32 mouse cellular contexts compared by ENCODE assay signal in the genomic region with DNA sequence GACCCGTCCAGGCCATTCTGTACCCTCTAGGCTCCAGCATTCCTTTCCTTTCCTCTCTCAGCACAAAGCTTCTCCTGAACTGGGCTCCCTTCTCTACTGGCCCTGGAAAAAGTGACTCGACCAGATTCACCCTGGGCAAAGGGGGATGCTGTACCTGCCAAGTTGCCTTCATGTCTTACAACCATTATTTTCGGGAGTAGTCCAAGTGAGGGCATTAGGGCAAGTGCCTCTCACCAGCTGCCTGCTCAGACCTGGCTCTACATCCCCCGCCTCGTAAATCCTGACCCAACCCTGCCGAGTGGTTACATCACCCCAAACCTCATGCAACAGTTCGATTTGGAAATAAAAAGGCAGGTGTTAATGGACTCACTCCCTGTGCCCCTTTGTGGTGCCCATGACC. TPM values are rescaled to one million over a fixed set of nuclear protein-coding genes. Genes with fewer than 3 reads are reported as not detected.
A peak's percentile ranks its signal among the peaks of the same experiment; 100 is the strongest.
DNase-seq lines count a peak whose midpoint lies in the region; ATAC-seq lines count a peak whose summit lies in the region.
"Had no signal": no experiment of that assay in that cellular context is flagged by ENCODE, and none has a peak within 500 bp of the region (broad histone marks: within the 10 kb centered on the region; RNA-seq: fewer than 3 reads in every experiment).

No protein-coding gene starts in this region.

- intact Hi-C loops in left cerebral cortex, postnatal 4 days (cut with DNase I), result no loop called here

- H3K9ac ChIP-seq in midbrain, embryonic 11.5 days (ENCODE audit: low read length), result no peak overlapping the region
- H3K9ac ChIP-seq in midbrain, embryonic 16.5 days (ENCODE audit: low read depth, low read length), result no peak overlapping the region
- H3K9ac ChIP-seq in limb, embryonic 15.5 days, result no peak overlapping the region
- H3K9ac ChIP-seq: forebrain, embryonic 12.5 days; forebrain, postnatal 0 days; hindbrain, embryonic 13.5 days; liver, embryonic 13.5 days; midbrain, embryonic 13.5 days had no signal

- no peaks in the 10 kb centered on the region for H3K27me3 ChIP-seq in midbrain, embryonic 11.5 days (ENCODE audit: control insufficient read depth, insufficient read depth, low read length)
- H3K27me3 ChIP-seq in midbrain, embryonic 16.5 days (ENCODE audit: control insufficient read depth, insufficient read depth, low read depth, low read length), result no peaks in the 10 kb centered on the region
- H3K27me3 ChIP-seq in limb, embryonic 15.5 days, result peaks cover 12% of the 10 kb centered on the region
- H3K27me3 ChIP-seq: CH12.LX; forebrain, embryonic 12.5 days; hindbrain, embryonic 13.5 days; liver, embryonic 13.5 days; midbrain, embryonic 13.5 days had no signal

- no peak for ATAC-seq in midbrain, embryonic 11.5 days (ENCODE audit: low FRiP score)
- no peak for ATAC-seq in midbrain, embryonic 16.5 days
- ATAC-seq in limb, embryonic 15.5 days (ENCODE audit: insufficient number of reproducible peaks, low FRiP score, low TSS enrichment, low read depth), result peak; percentile 66
- ATAC-seq: activated CD4-positive, CD25-positive, alpha-beta regulatory T cell, adult 4 months; forebrain, postnatal 0 days; intestine, embryonic 16.5 days; lung, postnatal 0 days; midbrain, embryonic 13.5 days had no signal

- H3K36me3 ChIP-seq in midbrain, embryonic 11.5 days (ENCODE audit: control insufficient read depth, insufficient read depth, low read length), result no peaks in the 10 kb centered on the region
- H3K36me3 ChIP-seq in midbrain, embryonic 16.5 days (ENCODE audit: control insufficient read depth, insufficient read depth, low read length), result no peaks in the 10 kb centered on the region
- no peaks in the 10 kb centered on the region for H3K36me3 ChIP-seq in limb, embryonic 15.5 days
- H3K36me3 ChIP-seq: forebrain, embryonic 12.5 days; hindbrain, embryonic 13.5 days; liver, embryonic 13.5 days; midbrain, embryonic 13.5 days had no signal

- H3K9me3 ChIP-seq in midbrain, embryonic 11.5 days (ENCODE audit: control insufficient read depth, low read length), result no peaks in the 10 kb centered on the region; the same call in 1 of the 2 replicates
- H3K9me3 ChIP-seq in midbrain, embryonic 16.5 days (replicated peaks; ENCODE audit: control insufficient read depth, low read length, poor library complexity, severe bottlenecking), result no peaks in the 10 kb centered on the region
- no peaks in the 10 kb centered on the region for H3K9me3 ChIP-seq in limb, embryonic 15.5 days
- H3K9me3 ChIP-seq: hindbrain, embryonic 13.5 days; liver, embryonic 13.5 days; midbrain, embryonic 13.5 days had no signal

- H3K4me2 ChIP-seq in midbrain, embryonic 11.5 days, result no peak overlapping the region
- no peak overlapping the region for H3K4me2 ChIP-seq in midbrain, embryonic 16.5 days (ENCODE audit: low read length)
- no peak overlapping the region for H3K4me2 ChIP-seq in limb, embryonic 15.5 days
- H3K4me2 ChIP-seq: forebrain, embryonic 12.5 days; heart, embryonic 11.5 days; hindbrain, embryonic 13.5 days; liver, embryonic 13.5 days; midbrain, embryonic 13.5 days had no signal

- H3K27ac ChIP-seq in midbrain, embryonic 11.5 days (ENCODE audit: low read depth, low read length), result no peak overlapping the region
- no peak overlapping the region for H3K27ac ChIP-seq in midbrain, embryonic 16.5 days (ENCODE audit: low read length)
- H3K27ac ChIP-seq in limb, embryonic 15.5 days, result peak overlapping the region; percentile 24
- H3K27ac ChIP-seq: forebrain, embryonic 12.5 days; hindbrain, embryonic 13.5 days; layer of hippocampus, adult 2 months; left cerebral cortex, adult 2 months; liver, embryonic 13.5 days; midbrain, embryonic 13.5 days had no signal

- 88% methylated on average over 7 of the region's 7 CpGs for WGBS in midbrain, embryonic 11.5 days
- WGBS in midbrain, embryonic 16.5 days, result 87% methylated on average over 7 of the region's 7 CpGs
- 31% methylated on average over 7 of the region's 7 CpGs for WGBS in limb, embryonic 15.5 days

- no peak overlapping the region for H3K4me3 ChIP-seq in midbrain, embryonic 11.5 days (ENCODE audit: low read depth, low read length)
- H3K4me3 ChIP-seq in midbrain, embryonic 16.5 days (ENCODE audit: low read depth, low read length), result no peak overlapping the region
- no peak overlapping the region for H3K4me3 ChIP-seq in limb, embryonic 15.5 days
- H3K4me3 ChIP-seq: erythroblast, embryonic 14.5 days; forebrain, embryonic 12.5 days; hindbrain, embryonic 13.5 days; layer of hippocampus, adult 2 months; left cerebral cortex, adult 2 months; liver, embryonic 13.5 days; megakaryocyte, embryonic 14.5 days; midbrain, embryonic 13.5 days had no signal

- H3K4me1 ChIP-seq in midbrain, embryonic 11.5 days (ENCODE audit: control insufficient read depth, insufficient read depth, low read length), result no peaks in the 10 kb centered on the region
- H3K4me1 ChIP-seq in midbrain, embryonic 16.5 days (ENCODE audit: control insufficient read depth, insufficient read depth, low read length), result no peaks in the 10 kb centered on the region
- H3K4me1 ChIP-seq in limb, embryonic 15.5 days, result peaks cover 20% of the 10 kb centered on the region
- H3K4me1 ChIP-seq: forebrain, embryonic 12.5 days; liver, embryonic 13.5 days; megakaryocyte, embryonic 14.5 days; midbrain, embryonic 13.5 days had no signal

- peak; percentile 77 for DNase-seq in heart, adult 11 months
- DNase-seq in heart, postnatal 4 days, result no peak
- peak; percentile 14 for DNase-seq in midbrain, embryonic 11.5 days (ENCODE audit: low spot score, missing footprints)
- no peak for DNase-seq in left cerebral cortex, postnatal 4 days
- DNase-seq in ovary, postnatal 36 days (ENCODE audit: low spot score), result no peak
- DNase-seq: adrenal gland, adult 2 months; adrenal gland, postnatal 36 days; cerebellum, adult 18-20 months; cerebellum, postnatal 10 days; forebrain, postnatal 0 days; gastrocnemius, postnatal 14 days; heart, adult 18-20 months; heart, postnatal 36 days; kidney, postnatal 25 days; liver, embryonic 13.5 days; lung, adult 18-20 months; lung, postnatal 4 days; right cerebral cortex, adult 18-20 months had no signal

RNA-seq across cellular contexts. Expression of gene Zfp503, which starts 36.9 kb away (rescaled TPM):
- 1 to 10 TPM; 2.5 to 3.3 TPM for total RNA-seq in heart, postnatal 4 days (2021)
- 6.2 and 7.5 TPM in 2 replicates for polyA plus RNA-seq in midbrain, embryonic 11.5 days (2014; fragmentation: Nextera tagmentation; extraction: Ambion mirVana)
- 4.0 and 4.4 TPM in 2 replicates for polyA plus RNA-seq in midbrain, embryonic 16.5 days (2015; fragmentation: Nextera tagmentation; extraction: Ambion mirVana)
- polyA plus RNA-seq in limb, embryonic 15.5 days (2015; fragmentation: Nextera tagmentation; extraction: Ambion mirVana), result 16.1 and 21.6 TPM in 2 replicates
- total RNA-seq in left cerebral cortex, postnatal 4 days (2021), result 1 to 10 TPM; 2.2 to 4.8 TPM
- total RNA-seq: CH12.LX had no signal
- polyA plus RNA-seq: activated CD4-positive, CD25-positive, alpha-beta regulatory T cell, adult 4 months had no signal

Comparison
In these comparisons a context has a peak if more than half of its experiments do, and no peak if none do; other contexts are left out.
1. DNase-seq: peak in heart, adult 11 months (single experiment) and midbrain, embryonic 11.5 days (single experiment); none in heart, postnatal 4 days (single experiment), left cerebral cortex, postnatal 4 days (single experiment) and ovary, postnatal 36 days (single experiment).